Mouse (Mus musculus) midbrain, embryonic 13.5 days (tissue): ENCODE results near the gene Gm49366. TPM values are rescaled to one million over a fixed set of nuclear protein-coding genes. Genes with fewer than 3 reads are reported as not detected.
"Not testable (repeated sequence)": the region's sequence is repeated elsewhere in the genome, so short reads cannot be mapped to it uniquely, and the experiment has no call there.

Experiments
- ATAC-seq: fragments of 200-750 bp; cut with Nextera tagmentation; 2 replicates; pipeline ENCODE4 v1.8.0; 2017; ENCODE audit warnings: mild to moderate bottlenecking, moderate TSS enrichment, moderate library complexity
- H3K27ac ChIP-seq: fragments of 300-500 bp; sonication (generic); 2 replicates; pipeline ENCODE4 v1.5.1; 2015; ENCODE audit warnings: inconsistent platforms, mild to moderate bottlenecking, moderate library complexity
- H3K27me3 ChIP-seq: fragments of 300-500 bp; sonication (generic); 2 replicates; pipeline ENCODE4 v1.6.1; 2015; ENCODE audit warnings: mild to moderate bottlenecking, inconsistent platforms
- H3K36me3 ChIP-seq: fragments of 300-500 bp; sonication (generic); 2 replicates; pipeline ENCODE4 v1.6.1; 2015; ENCODE audit warnings: mild to moderate bottlenecking, inconsistent platforms
- H3K4me1 ChIP-seq: fragments of 300-500 bp; sonication (generic); replicated peaks from 2 replicates; pipeline ENCODE4 v1.6.1; 2015; ENCODE audit warnings: inconsistent platforms
- H3K4me2 ChIP-seq: fragments of 300-500 bp; sonication (generic); replicated peaks from 2 replicates; pipeline ENCODE4 v1.6.1; 2015; ENCODE audit warnings: moderate library complexity, mild to moderate bottlenecking, inconsistent platforms
- H3K4me3 ChIP-seq: fragments of 300-500 bp; sonication (generic); replicated peaks from 2 replicates; pipeline ENCODE4 v1.5.1; 2015; ENCODE audit warnings: mild to moderate bottlenecking, inconsistent platforms
- H3K9ac ChIP-seq: fragments of 300-500 bp; sonication (generic); replicated peaks from 2 replicates; pipeline ENCODE4 v1.6.1; 2015; ENCODE audit warnings: mild to moderate bottlenecking, inconsistent platforms
- H3K9me3 ChIP-seq: fragments of 300-500 bp; sonication (generic); 2 replicates; pipeline ENCODE4 v1.6.1; 2016; ENCODE audit warnings: mild to moderate bottlenecking, inconsistent platforms
- WGBS: fragments of 180-500 bp; shearing (Covaris S2); methylation state at CpG from one replicate; pipeline ENCODE4 v1.1.7; 2015; 5-methylcytosine and 5-hydroxymethylcytosine counted together
- polyA plus RNA-seq: library from polyadenylated mRNA; unstranded; fragments of >200 nt; fragmentation: Nextera tagmentation; extraction: Ambion mirVana; gene quantifications from 2 replicates; pipeline ENCODE4 v1.2.1, GENCODE M21; 2015

Gm49366 gene
- polyA plus RNA-seq, 1 experiment from 2014 or later = not detected

DNA sequence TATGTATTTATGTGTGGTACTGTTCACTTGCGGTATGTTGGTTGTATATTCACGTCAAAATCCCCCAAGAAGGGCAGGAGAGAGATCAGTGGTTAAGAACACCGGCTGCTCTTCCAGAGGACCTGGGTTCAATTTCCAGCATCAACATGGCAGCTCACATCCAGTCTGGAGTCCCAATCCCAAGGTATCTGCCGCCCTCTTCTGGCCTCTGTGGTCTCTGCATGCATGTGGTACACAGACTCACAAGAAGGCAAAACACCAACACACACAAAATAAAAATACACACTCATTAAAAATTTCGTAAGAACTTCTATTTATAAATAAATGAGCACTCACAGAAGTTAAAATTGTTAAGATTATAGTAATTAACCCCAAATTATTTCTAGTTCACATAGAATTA, 24.5 kb downstream of the Gm49366 start:
- Histone ChIP-seq H3K9me3 (no peaks in the 10 kb centered on the region), H3K27me3 (peaks cover 5% of the 10 kb centered on the region), H3K36me3 (no peaks in the 10 kb centered on the region), H3K4me2 (no peak overlapping the region), H3K4me3 (no peak overlapping the region), H3K4me1 (no peaks in the 10 kb centered on the region), H3K27ac (no peak overlapping the region), H3K9ac (no peak overlapping the region)
- 76% methylated on average over 5 of the region's 5 CpGs for WGBS
- no peak for ATAC-seq

DNA sequence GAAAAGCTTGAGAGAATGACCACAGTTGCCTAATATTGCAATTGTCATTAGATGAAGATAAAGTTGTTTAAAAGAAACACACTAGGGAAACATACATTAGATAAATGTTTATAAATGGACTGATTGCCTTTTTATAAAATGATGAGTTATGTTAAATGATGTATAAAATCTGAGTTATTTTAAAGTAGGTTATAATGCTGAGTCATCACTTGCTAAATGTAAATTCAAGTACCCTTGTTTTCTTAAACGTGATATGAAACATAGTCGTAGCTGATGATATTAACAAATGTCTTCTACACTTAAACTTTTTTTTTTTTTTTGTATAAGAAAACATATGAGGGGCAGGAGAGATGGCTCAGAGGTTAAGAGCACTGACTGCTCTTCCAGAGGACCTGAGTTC, 25.1 kb downstream of the Gm49366 start:
- Histone ChIP-seq H3K9ac (no peak overlapping the region), H3K4me1 (no peaks in the 10 kb centered on the region), H3K36me3 (no peaks in the 10 kb centered on the region), H3K4me3 (no peak overlapping the region), H3K27ac (no peak overlapping the region), H3K9me3 (no peaks in the 10 kb centered on the region), H3K27me3 (peaks cover 11% of the 10 kb centered on the region), H3K4me2 (no peak overlapping the region)
- WGBS = 85% methylated on average over 2 of the region's 2 CpGs
- no peak for ATAC-seq

DNA sequence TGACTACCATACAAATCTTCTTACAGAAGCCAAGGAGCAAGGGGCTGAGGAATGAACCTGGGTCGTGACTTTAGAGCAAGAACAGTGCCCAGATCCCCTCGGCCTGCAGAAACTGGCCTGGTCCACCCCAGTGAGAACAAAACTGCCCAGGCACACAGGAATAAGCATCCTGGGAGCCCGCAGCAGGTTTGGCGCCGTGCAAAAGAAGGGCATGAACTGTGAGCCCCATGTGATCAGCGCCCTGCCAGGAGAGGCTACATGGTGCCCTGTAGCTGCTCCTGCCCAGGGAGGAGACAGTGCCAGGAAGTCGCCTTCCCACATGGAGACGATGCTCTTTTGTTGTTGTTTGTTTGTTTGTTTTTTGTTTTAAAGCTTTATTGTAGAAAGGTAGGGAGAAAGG, 25.9 kb downstream of the Gm49366 start:
- Histone ChIP-seq H3K27me3 (peaks cover 18% of the 10 kb centered on the region), H3K9ac (no peak overlapping the region), H3K27ac (no peak overlapping the region), H3K4me1 (0 out of 2 replicates have a peak, but pooled peaks cover under 1% of the 10 kb centered on the region), H3K36me3 (no peaks in the 10 kb centered on the region), H3K4me2 (no peak overlapping the region), H3K9me3 (no peaks in the 10 kb centered on the region), H3K4me3 (no peak overlapping the region)
- 73% methylated on average over 8 of the region's 8 CpGs for WGBS
- ATAC-seq = no peak

DNA sequence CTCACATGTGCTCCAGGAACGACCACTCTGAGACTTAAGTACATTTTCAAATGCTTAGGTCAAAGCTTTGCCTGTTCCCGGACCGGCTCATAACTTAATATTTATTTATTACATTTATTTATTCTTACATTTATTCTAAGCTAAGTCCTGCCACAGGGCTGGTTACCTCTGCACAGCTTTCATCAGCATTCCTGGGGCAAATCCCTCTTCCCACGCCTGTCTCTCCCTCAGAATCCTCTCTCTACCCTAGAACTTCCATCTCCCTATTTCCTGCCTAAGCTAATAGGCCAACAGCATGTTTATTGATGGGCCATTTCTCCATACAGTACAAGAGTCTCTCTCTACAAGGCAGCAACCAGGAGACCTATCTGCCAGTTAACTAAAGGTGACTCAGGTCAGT, 29.0 kb downstream of the Gm49366 start:
- H3K4me3 ChIP-seq = no peak overlapping the region
- WGBS = 80% methylated on average over 4 of the region's 4 CpGs

DNA sequence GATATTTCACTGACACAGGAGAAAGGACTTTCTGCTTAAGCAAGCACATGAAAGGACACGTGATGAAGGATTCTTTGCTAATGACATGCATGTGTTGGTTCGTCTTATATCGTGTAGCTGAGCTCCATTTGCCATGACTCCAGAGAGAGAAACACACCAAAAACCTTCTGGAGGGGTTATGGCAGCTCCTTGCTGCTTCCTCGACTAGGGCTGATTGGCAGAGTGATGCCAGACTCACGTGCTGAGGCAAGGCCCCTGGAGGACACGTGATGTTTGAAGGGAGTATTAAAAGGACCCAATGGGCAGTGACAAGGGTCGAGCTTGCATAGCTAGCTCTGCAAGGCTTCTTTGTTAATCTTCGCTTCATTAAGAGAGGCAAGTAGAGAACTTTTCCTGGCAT, 29.6 kb downstream of the Gm49366 start:
- H3K27ac ChIP-seq = no peak overlapping the region
- no peaks in the 10 kb centered on the region for H3K9me3 ChIP-seq
- ATAC-seq = no peak
- no peak overlapping the region for H3K4me3 ChIP-seq
- H3K4me1 ChIP-seq = 0 out of 2 replicates have a peak, but pooled peaks cover 3% of the 10 kb centered on the region
- H3K4me2 ChIP-seq = no peak overlapping the region
- peaks cover 35% of the 10 kb centered on the region for H3K27me3 ChIP-seq
- H3K9ac ChIP-seq = no peak overlapping the region
- H3K36me3 ChIP-seq = no peaks in the 10 kb centered on the region
- WGBS = 61% methylated on average over 8 of the region's 8 CpGs

More for the DNA sequence above, 29.0 kb downstream of the Gm49366 start:
- 0 out of 2 replicates have a peak, but pooled peaks cover 3% of the 10 kb centered on the region for H3K4me1 ChIP-seq
- H3K4me2 ChIP-seq = no peak overlapping the region
- no peaks in the 10 kb centered on the region for H3K9me3 ChIP-seq
- H3K36me3 ChIP-seq = no peaks in the 10 kb centered on the region
- H3K9ac ChIP-seq = no peak overlapping the region
- peaks cover 33% of the 10 kb centered on the region for H3K27me3 ChIP-seq
- no peak overlapping the region for H3K27ac ChIP-seq
- no peak for ATAC-seq

DNA sequence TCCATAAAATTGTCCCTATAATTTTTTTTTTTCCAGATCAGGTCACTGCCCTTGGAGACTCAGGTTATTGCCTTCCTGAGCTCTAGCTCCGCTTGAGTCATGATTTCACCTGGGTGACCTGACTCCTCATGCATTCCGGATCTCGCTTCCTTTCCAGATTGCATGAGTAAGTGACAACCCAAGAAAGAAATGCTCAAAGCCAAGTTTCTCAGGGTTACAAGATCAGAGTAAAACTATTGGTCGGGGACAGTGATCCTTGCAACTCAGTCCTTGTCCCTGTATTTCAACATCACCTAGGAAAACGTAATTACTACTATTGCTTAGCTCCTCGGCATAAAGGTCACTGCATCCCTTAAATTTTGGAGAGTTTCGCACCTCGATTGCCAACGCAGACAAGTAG, 30.3 kb downstream of the Gm49366 start, which contains the start of gene Acot5:
Acot5 (plus strand) TSS at position 340 of the 400 bp plus-strand sequence.
- Histone ChIP-seq H3K36me3 (no peaks in the 10 kb centered on the region), H3K27ac (no peak within 1 kb of the TSS), H3K4me2 (peak within 1 kb of the TSS; percentile 58), H3K4me3 (peak within 1 kb of the TSS; percentile 40), H3K9me3 (no peaks in the 10 kb centered on the region), H3K27me3 (peaks cover 35% of the 10 kb centered on the region), H3K9ac (peak within 1 kb of the TSS; percentile 52), H3K4me1 (0 out of 2 replicates have a peak, but pooled peaks cover 3% of the 10 kb centered on the region)
- WGBS = 54% methylated on average over 9 of the region's 9 CpGs
- no peak for ATAC-seq

DNA sequence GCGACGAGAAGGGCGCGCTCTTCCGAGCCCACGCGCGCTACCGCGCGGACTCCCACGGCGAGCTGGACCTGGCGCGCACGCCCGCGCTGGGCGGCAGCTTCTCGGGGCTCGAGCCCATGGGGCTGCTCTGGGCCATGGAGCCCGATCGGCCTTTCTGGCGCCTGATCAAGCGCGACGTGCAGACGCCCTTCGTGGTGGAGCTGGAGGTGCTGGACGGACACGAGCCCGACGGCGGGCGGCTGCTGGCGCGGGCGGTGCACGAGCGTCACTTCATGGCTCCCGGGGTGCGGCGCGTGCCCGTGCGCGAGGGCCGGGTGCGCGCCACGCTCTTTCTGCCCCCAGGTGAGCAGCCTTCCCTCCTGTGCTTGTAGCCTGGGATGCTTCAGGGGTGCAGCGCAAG, 30.8 kb downstream of the Gm49366 start:
- Histone ChIP-seq H3K27me3 (peaks cover 35% of the 10 kb centered on the region), H3K4me3 (peak overlapping the region; percentile 40), H3K4me2 (peak overlapping the region; percentile 58), H3K9ac (peak overlapping the region; percentile 52)
- H3K9me3 ChIP-seq, ATAC-seq, H3K36me3 ChIP-seq, H3K4me1 ChIP-seq, H3K27ac ChIP-seq: not testable (repeated sequence)
- under 1% methylated on average over 38 of the region's 52 CpGs for WGBS

DNA sequence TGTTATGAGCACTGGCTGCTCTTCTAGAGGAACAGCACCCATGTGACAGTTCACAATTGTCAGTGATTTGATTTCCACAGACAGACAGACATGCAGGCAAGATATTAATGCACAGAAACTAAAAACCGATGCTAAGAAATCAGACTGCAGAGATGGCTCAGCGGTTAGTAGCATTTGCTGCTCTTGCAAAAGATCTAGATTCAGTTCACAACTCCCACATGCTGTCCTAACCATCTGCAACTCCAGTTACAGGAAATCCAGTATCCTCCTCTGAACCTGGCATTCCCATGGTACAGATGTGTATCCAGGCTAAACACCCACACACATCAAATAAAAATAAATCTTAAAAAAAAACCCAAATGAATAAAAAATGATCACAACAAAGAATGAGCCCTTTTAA, 33.0 kb downstream of the Gm49366 start:
- Histone ChIP-seq H3K4me2 (no peak overlapping the region), H3K9me3 (no peaks in the 10 kb centered on the region), H3K27me3 (peaks cover 35% of the 10 kb centered on the region), H3K27ac (no peak overlapping the region), H3K4me3 (no peak overlapping the region), H3K4me1 (0 out of 2 replicates have a peak, but pooled peaks cover 3% of the 10 kb centered on the region), H3K9ac (no peak overlapping the region), H3K36me3 (no peaks in the 10 kb centered on the region)
- WGBS = 81% methylated on average over 2 of the region's 2 CpGs
- no peak for ATAC-seq

DNA sequence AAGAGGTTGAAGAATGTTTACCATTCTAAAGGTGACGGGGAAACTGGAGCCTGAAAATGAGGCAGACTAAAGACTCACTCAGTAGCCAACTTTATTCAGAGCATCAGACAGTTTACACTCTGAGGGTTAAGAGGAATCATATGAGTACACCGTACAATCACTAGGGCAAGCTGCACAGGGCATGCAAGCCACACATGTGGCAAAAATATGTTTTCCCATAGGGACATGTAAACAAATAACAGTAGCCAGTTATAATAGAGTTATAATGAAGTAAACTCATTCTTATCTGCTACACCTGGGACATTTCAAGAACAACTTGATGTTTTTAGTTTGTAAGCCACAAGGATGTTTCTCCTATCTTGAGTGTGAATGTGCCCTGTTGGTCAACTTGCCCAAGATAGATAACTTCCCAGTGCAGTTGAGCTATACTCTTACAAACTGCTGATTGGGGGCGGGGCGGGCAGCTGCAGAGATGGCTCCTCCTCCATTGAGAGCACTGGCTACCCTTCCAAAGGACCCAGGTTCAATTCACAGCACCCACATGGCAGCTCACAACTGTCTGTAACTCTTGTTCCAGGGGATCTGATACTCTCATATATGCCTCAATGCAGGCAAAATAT, 38.7 kb downstream of the Gm49366 start:
- no peak for ATAC-seq
- H3K27me3 ChIP-seq = peaks cover 2% of the 10 kb centered on the region; the same call in 1 of the 2 replicates
- no peaks in the 10 kb centered on the region for H3K4me1 ChIP-seq
- no peak overlapping the region for H3K4me2 ChIP-seq
- H3K9ac ChIP-seq = no peak overlapping the region
- no peak overlapping the region for H3K4me3 ChIP-seq
- no peaks in the 10 kb centered on the region for H3K36me3 ChIP-seq
- 86% methylated on average over 4 of the region's 4 CpGs for WGBS
- H3K9me3 ChIP-seq = no peaks in the 10 kb centered on the region
- no peak overlapping the region for H3K27ac ChIP-seq

DNA sequence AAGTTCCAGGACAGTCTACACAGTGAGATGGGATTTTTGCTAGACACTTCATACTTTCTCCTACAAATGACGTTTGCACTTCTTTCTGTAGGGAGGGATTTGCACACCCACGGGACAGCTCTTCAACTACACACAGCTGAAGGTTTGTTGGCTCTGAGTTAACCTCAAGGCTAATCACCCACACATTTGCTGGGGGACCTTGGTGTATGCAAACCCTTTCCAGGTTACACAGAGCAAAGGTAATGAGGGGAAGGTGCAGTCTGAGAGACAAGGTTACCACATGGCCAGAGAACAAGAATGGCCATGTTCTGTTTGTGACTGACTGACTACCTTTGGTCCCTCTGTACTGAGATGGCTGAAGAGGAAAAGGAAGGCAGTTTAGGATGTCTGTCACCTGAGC, 45.1 kb downstream of the Gm49366 start:
- H3K4me3 ChIP-seq = no peak overlapping the region
- ATAC-seq = no peak
- no peaks in the 10 kb centered on the region for H3K4me1 ChIP-seq
- H3K27me3 ChIP-seq = no peaks in the 10 kb centered on the region
- 92% methylated on average over 2 of the region's 2 CpGs for WGBS
- H3K4me2 ChIP-seq = no peak overlapping the region
- no peak overlapping the region for H3K27ac ChIP-seq
- H3K36me3 ChIP-seq = no peaks in the 10 kb centered on the region
- H3K9me3 ChIP-seq = no peaks in the 10 kb centered on the region
- H3K9ac ChIP-seq = no peak overlapping the region

DNA sequence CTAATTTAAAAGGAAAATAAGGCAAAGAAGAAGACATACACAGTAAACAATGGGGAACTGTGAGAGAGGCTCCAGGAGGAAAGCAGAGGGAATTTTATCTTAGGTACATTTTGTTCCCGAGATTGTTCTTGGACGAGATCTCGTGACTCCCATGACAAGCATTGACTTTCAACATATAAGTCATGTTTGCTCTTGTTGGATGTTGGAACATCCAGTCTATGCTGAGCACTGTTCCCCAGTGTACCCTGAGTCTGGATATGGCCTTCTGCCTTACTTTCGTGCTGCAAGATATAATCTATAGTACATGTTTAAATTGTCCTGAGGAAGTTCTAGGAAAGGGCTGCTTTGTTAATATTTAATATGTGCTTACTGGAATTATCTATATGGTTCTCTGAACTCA, 45.8 kb downstream of the Gm49366 start:
- Histone ChIP-seq H3K4me2 (no peak overlapping the region), H3K4me3 (no peak overlapping the region), H3K9me3 (peaks cover 4% of the 10 kb centered on the region; the same call in 1 of the 2 replicates), H3K27me3 (no peaks in the 10 kb centered on the region), H3K4me1 (no peaks in the 10 kb centered on the region), H3K9ac (no peak overlapping the region), H3K36me3 (no peaks in the 10 kb centered on the region), H3K27ac (no peak overlapping the region)
- 92% methylated on average over 4 of the region's 4 CpGs for WGBS
- ATAC-seq = no peak

DNA sequence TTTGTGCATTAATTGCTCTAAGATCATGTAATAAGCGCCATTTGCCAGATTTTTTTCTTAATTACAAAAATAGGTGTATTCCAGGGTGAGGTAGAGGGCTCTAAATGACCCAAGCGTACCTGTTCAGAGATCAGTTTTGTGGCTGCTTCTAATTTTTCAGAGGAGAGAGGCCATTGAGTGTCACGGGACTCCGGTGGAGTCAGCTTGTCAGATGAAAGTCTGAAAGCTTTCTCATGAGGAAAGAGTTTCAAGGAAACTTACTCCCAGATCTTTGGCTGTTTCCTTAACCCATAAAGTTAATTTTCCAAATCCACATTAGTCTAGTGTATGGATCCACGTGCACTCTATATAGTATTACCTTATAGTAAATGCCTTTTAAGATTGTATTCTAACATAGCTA, 55.9 kb downstream of the Gm49366 start:
- ATAC-seq = not testable (repeated sequence)

DNA sequence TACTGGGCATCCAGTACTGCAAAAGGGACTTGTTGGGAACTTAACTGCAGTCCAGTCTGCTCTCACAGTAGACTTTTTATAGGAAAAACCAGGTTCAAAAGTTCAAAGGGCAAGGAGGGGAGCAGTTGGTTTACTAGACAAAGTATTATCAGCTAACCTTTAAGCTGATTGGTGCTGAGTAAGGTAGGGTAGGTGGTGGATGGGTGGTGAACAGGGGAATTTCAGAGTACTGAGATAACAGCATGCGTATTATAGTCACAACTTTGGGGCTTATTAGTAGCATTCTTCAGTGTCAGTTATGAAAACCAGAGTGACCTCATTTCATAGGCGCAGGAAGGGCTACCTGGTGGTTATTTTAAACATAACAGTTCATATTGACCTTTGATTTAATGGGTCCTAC, 60.9 kb downstream of the Gm49366 start:
- Histone ChIP-seq H3K9ac (no peak overlapping the region), H3K9me3 (no peaks in the 10 kb centered on the region), H3K27me3 (peaks cover 4% of the 10 kb centered on the region; the same call in 1 of the 2 replicates), H3K36me3 (no peaks in the 10 kb centered on the region), H3K4me3 (no peak overlapping the region), H3K4me1 (peaks cover 5% of the 10 kb centered on the region; the same call in 1 of the 2 replicates), H3K4me2 (no peak overlapping the region), H3K27ac (no peak overlapping the region)
- ATAC-seq = no peak
- WGBS = 99% methylated on average over 2 of the region's 2 CpGs

More for the DNA sequence above, 55.9 kb downstream of the Gm49366 start:
- H3K36me3 ChIP-seq, H3K4me1 ChIP-seq, H3K27me3 ChIP-seq, H3K9ac ChIP-seq, H3K4me3 ChIP-seq, H3K4me2 ChIP-seq, H3K27ac ChIP-seq: not testable (repeated sequence)
- WGBS = 89% methylated on average over 5 of the region's 5 CpGs
- peaks cover 21% of the 10 kb centered on the region for H3K9me3 ChIP-seq
